Mouse (Mus musculus) forebrain, embryonic 12.5 days (tissue): ENCODE measurements around the gene Zfhx3. TPM values are rescaled to one million over a fixed set of nuclear protein-coding genes. Genes with fewer than 3 reads are reported as not detected.

ENCODE experiments used
- ATAC-seq: fragments of 200-750 bp; cut with Nextera tagmentation; 2 replicates; pipeline ENCODE4 v1.8.0; 2017; ENCODE audit warnings: moderate TSS enrichment; ENCODE audit not compliant: low FRiP score
- H3K27ac ChIP-seq: fragments of 300-500 bp; sonication (generic); 2 replicates; pipeline ENCODE4 v1.5.1; 2016; ENCODE audit warnings: mild to moderate bottlenecking
- H3K27me3 ChIP-seq: fragments of 300-500 bp; sonication (generic); 2 replicates; pipeline ENCODE4 v1.6.1; 2016; ENCODE audit warnings: mild to moderate bottlenecking
- H3K36me3 ChIP-seq: fragments of 300-500 bp; sonication (generic); replicated peaks from 2 replicates; pipeline ENCODE4 v1.6.1; 2016; ENCODE audit warnings: mild to moderate bottlenecking
- H3K4me1 ChIP-seq: fragments of 300-500 bp; sonication (generic); 2 replicates; pipeline ENCODE4 v1.6.1; 2016
- H3K4me2 ChIP-seq: fragments of 300-500 bp; sonication (generic); 2 replicates; pipeline ENCODE4 v1.6.1; 2016; ENCODE audit warnings: mild to moderate bottlenecking, moderate library complexity
- H3K4me3 ChIP-seq: fragments of 300-500 bp; sonication (generic); replicated peaks from 2 replicates; pipeline ENCODE4 v1.5.1; 2016; ENCODE audit warnings: mild to moderate bottlenecking
- H3K9ac ChIP-seq: fragments of 300-500 bp; sonication (generic); 2 replicates; pipeline ENCODE4 v1.6.1; 2016; ENCODE audit warnings: mild to moderate bottlenecking
- H3K9me3 ChIP-seq: fragments of 300-500 bp; sonication (generic); 2 replicates; pipeline ENCODE4 v1.6.1; 2016
- WGBS: fragments of 180-500 bp; shearing (Covaris S2); methylation state at CpG from one replicate; pipeline ENCODE4 v1.1.7; 2016; 5-methylcytosine and 5-hydroxymethylcytosine counted together
- polyA plus RNA-seq: library from polyadenylated mRNA; unstranded; fragments of >200 nt; fragmentation: Nextera tagmentation; extraction: Ambion mirVana; gene quantifications from 2 replicates; pipeline ENCODE4 v1.2.1, GENCODE M21; 2016

The Zfhx3 gene
- polyA plus RNA-seq, 1 experiment from 2014 or later: 30.5 TPM

DNA sequence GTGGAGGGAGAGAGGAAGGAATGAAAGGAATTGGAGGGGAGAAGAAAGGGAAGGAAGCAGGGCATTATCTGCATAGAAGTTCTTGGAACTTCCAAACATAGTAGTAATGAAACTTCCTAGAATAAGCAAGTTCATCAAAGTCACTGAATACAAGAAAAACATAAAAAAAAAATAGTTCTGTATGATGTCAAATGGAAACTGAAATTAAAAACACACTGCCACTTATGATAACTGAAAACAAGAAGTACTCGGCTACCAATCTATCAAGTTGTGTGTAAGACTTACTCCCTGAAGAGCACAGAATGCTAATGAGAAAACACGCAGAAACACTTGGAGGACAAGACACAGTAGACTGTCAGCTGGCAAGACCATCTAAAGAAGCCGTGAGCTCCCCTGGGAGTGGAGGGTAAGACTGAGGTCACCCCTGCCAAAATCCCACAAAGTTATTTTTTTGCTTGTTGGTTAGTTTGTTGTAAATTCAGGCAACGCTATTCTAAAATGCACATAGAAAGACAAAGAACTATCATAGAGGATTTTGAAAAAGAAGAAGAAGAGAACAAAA lies 375.2 kb downstream of the Zfhx3 start:
- no peak for ATAC-seq
- Histone ChIP-seq H3K4me2 (no peak overlapping the region), H3K9me3 (no peaks in the 10 kb centered on the region), H3K36me3 (no peaks in the 10 kb centered on the region), H3K27ac (no peak overlapping the region), H3K9ac (no peak overlapping the region), H3K4me3 (no peak overlapping the region), H3K4me1 (peaks cover 10% of the 10 kb centered on the region), H3K27me3 (no peaks in the 10 kb centered on the region)
- WGBS: 85% methylated on average over 4 of the region's 4 CpGs

DNA sequence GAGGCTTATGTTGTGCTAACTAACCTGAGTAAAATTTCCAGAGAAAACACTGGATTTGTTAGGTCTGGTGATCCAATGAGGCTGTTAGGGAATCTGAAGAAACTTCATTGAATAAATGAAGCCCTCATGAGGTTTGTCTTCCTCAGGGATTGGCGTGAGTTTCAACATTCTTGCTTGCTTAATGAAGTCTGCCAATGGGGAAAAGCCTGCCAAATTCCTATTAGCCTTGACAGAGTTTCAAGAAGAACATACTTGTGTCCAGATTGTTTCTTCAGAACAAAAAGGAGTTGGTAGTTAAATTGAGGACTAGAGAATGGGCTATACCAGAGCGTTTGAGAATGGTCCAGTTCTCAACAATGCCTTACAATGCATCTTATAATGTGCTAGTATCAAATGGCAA lies 385.3 kb downstream of the Zfhx3 start:
- 82% methylated on average over 2 of the region's 2 CpGs for WGBS
- H3K4me1 ChIP-seq: no peaks in the 10 kb centered on the region
- ATAC-seq: no peak

GRCm38 (mm10) chr8:108348352-108348751 lies 405.9 kb downstream of the Zfhx3 start:
- Histone ChIP-seq H3K9me3 (no peaks in the 10 kb centered on the region), H3K36me3 (no peaks in the 10 kb centered on the region), H3K27ac (no peak overlapping the region), H3K4me2 (no peak overlapping the region), H3K4me1 (no peaks in the 10 kb centered on the region; the same call in 1 of the 2 replicates), H3K27me3 (no peaks in the 10 kb centered on the region; the same call in 1 of the 2 replicates), H3K4me3 (no peak overlapping the region), H3K9ac (no peak overlapping the region)
- WGBS: 88% methylated on average over 14 of the region's 14 CpGs
- ATAC-seq: no peak

More for the DNA sequence above, 385.3 kb downstream of the Zfhx3 start:
- Histone ChIP-seq H3K4me2 (no peak overlapping the region), H3K9me3 (no peaks in the 10 kb centered on the region), H3K27ac (no peak overlapping the region), H3K9ac (no peak overlapping the region), H3K27me3 (no peaks in the 10 kb centered on the region), H3K36me3 (no peaks in the 10 kb centered on the region), H3K4me3 (no peak overlapping the region)

DNA sequence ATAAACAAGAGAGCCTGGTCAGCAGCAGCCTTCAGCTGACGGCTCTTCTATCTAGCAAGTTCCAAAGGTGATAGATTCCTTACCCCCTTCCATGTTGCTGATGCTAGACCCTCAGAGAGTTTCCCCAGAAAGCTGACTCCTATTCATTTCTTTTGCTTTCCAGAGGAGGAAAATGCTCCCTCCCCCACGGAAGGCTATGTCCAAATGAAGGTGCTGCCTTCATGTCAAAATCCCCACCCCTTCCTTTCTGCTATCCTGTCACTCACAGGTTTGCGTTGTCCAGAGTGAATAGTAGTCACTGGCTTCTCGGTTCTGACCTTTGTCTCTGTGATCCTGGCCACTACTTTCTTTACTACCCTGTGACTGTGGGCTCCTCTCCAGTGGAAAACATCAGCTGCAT lies 406.3 kb downstream of the Zfhx3 start:
- H3K9ac ChIP-seq: no peak overlapping the region
- no peaks in the 10 kb centered on the region for H3K9me3 ChIP-seq
- no peak overlapping the region for H3K4me3 ChIP-seq
- no peak overlapping the region for H3K4me2 ChIP-seq
- no peaks in the 10 kb centered on the region for H3K36me3 ChIP-seq
- H3K4me1 ChIP-seq: no peaks in the 10 kb centered on the region; the same call in 1 of the 2 replicates
- ATAC-seq: no peak
- 70% methylated on average over 4 of the region's 4 CpGs for WGBS
- no peak overlapping the region for H3K27ac ChIP-seq
- no peaks in the 10 kb centered on the region; the same call in none of the 2 replicates for H3K27me3 ChIP-seq

DNA sequence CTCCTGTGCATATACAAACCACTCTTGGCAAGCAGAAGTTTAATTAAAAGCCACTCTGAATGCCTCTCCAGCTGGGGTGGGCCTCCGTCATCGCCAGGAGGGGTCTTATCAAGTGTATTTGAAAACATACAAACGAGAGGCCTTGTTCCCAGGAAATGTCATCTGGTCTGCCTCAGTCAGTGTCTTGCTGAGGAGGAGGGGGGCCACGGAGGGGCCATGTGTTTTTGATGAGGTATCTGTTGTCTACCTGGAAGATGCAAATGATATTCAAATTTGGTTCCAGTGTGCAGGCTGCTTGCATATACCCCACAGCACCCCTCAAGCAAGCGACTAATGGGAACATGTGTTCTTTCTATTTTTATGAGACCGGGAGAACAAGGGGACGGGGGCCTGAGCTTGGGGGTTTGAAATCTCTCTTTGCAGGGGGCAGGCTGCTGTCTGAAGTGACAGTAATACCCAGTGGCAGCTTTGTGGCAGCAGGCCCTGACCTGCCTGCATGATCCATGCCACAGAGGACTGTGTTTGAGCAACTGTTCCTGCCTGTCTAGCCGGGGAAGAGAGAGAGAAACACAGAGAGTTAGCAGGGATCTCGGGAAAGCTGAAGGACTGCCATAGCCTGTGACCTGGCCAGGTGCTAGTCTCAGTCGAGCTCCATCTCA lies 412.8 kb downstream of the Zfhx3 start:
- H3K9ac ChIP-seq: no peak overlapping the region
- no peak overlapping the region for H3K27ac ChIP-seq
- peaks cover 12% of the 10 kb centered on the region for H3K4me1 ChIP-seq
- H3K4me3 ChIP-seq: no peak overlapping the region
- no peak overlapping the region for H3K4me2 ChIP-seq
- H3K9me3 ChIP-seq: no peaks in the 10 kb centered on the region
- no peak for ATAC-seq
- H3K27me3 ChIP-seq: no peaks in the 10 kb centered on the region; the same call in none of the 2 replicates
- WGBS: 50% methylated on average over 10 of the region's 10 CpGs
- no peaks in the 10 kb centered on the region for H3K36me3 ChIP-seq

DNA sequence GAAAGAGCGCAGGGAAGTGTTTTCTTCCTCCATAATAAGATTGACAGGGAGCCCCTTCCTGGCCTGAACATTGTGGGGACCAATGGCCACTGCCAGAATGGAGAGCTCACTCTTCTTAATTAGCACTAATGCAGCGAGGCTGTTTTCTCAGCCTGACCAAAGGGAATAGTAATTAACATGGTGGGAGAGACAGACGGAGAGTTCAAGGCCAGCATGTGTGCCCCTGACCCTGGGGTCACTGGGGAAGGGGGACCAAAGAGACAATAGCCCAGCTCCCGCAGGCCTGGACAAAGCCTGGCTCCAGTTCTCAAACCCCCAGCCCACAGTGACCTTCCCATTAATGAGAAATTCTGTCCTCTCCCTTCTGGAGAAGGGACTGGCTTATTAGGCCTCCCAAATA lies 419.0 kb downstream of the Zfhx3 start:
- Histone ChIP-seq H3K4me2 (no peak overlapping the region), H3K4me3 (no peak overlapping the region), H3K27me3 (peaks cover 9% of the 10 kb centered on the region), H3K9ac (no peak overlapping the region), H3K9me3 (no peaks in the 10 kb centered on the region), H3K36me3 (no peaks in the 10 kb centered on the region), H3K27ac (0 out of 2 replicates have a peak overlapping the region, but pooled peaks have one; percentile 31), H3K4me1 (peaks cover 22% of the 10 kb centered on the region)
- 13% methylated on average over 4 of the region's 4 CpGs for WGBS
- no peak for ATAC-seq

DNA sequence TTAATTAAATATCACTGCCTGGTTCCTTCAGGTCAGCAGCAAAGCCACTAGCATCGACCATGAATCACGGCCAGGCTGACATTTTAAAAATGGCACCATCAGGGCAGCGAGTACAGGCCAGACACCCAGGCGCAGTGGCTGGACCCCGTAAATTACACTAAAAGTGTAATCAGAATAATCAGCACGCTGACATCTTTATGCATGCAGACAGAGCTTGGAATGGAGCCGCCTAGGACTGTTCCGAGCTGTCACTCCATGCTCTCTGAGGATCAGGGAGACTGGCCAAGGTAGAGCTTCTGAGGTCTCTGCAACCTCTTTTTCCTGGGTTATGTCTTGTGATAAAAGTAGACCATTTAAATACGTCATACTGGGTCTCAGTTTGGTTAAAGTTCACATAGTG lies 420.0 kb downstream of the Zfhx3 start:
- Histone ChIP-seq H3K9ac (no peak overlapping the region), H3K36me3 (no peaks in the 10 kb centered on the region), H3K27me3 (peaks cover 14% of the 10 kb centered on the region), H3K4me2 (no peak overlapping the region), H3K27ac (no peak overlapping the region), H3K4me1 (peaks cover 22% of the 10 kb centered on the region), H3K4me3 (no peak overlapping the region), H3K9me3 (no peaks in the 10 kb centered on the region)
- 84% methylated on average over 9 of the region's 9 CpGs for WGBS
- ATAC-seq: no peak

DNA sequence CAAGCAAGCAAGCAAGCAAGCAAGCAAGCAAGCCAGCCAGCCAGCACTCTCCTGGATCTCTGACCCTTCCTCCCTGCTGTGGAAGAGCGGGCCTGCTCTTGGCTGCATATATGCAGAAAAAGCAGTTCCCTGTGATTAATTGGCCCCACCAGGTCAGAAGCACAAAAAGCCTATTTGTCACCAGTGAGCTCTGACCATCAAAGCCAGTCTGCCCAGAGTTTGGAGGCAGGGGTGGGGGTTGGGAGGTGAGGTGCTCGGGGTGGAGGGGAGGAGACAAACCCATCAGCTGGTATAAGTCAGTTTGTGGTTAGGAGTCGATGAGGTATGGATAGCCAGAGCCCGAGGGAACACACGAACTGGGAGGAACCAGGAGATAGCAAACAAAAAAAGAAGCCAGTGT lies 421.0 kb downstream of the Zfhx3 start:
- Histone ChIP-seq H3K4me1 (peaks cover 22% of the 10 kb centered on the region), H3K4me3 (no peak overlapping the region), H3K27me3 (peaks cover 14% of the 10 kb centered on the region), H3K9me3 (no peaks in the 10 kb centered on the region), H3K36me3 (no peaks in the 10 kb centered on the region), H3K27ac (no peak overlapping the region), H3K9ac (no peak overlapping the region), H3K4me2 (no peak overlapping the region)
- WGBS: 18% methylated on average over 5 of the region's 5 CpGs
- no peak for ATAC-seq

GRCm38 (mm10) chr8:108363856-108364255 lies 421.4 kb downstream of the Zfhx3 start:
- no peak overlapping the region for H3K27ac ChIP-seq
- H3K9ac ChIP-seq: no peak overlapping the region
- WGBS: 70% methylated on average over 8 of the region's 8 CpGs
- no peak for ATAC-seq
- no peaks in the 10 kb centered on the region for H3K36me3 ChIP-seq
- peaks cover 14% of the 10 kb centered on the region for H3K27me3 ChIP-seq
- no peak overlapping the region for H3K4me3 ChIP-seq
- H3K9me3 ChIP-seq: no peaks in the 10 kb centered on the region
- no peak overlapping the region for H3K4me2 ChIP-seq
- H3K4me1 ChIP-seq: peaks cover 22% of the 10 kb centered on the region

GRCm38 (mm10) chr8:108369081-108369480 lies 426.6 kb downstream of the Zfhx3 start:
- no peak overlapping the region for H3K9ac ChIP-seq
- H3K36me3 ChIP-seq: no peaks in the 10 kb centered on the region
- peaks cover 17% of the 10 kb centered on the region for H3K27me3 ChIP-seq
- no peak overlapping the region for H3K27ac ChIP-seq
- WGBS: 25% methylated on average over 6 of the region's 6 CpGs
- H3K4me1 ChIP-seq: peaks cover 14% of the 10 kb centered on the region; the same call in 1 of the 2 replicates
- no peaks in the 10 kb centered on the region for H3K9me3 ChIP-seq
- no peak for ATAC-seq
- no peak overlapping the region for H3K4me2 ChIP-seq
- no peak overlapping the region for H3K4me3 ChIP-seq

GRCm38 (mm10) chr8:108370731-108371130 lies 428.3 kb downstream of the Zfhx3 start:
- Histone ChIP-seq H3K9me3 (no peaks in the 10 kb centered on the region), H3K27me3 (peaks cover 14% of the 10 kb centered on the region), H3K9ac (no peak overlapping the region), H3K27ac (no peak overlapping the region), H3K4me3 (no peak overlapping the region), H3K36me3 (no peaks in the 10 kb centered on the region), H3K4me2 (no peak overlapping the region), H3K4me1 (peaks cover 14% of the 10 kb centered on the region; the same call in 1 of the 2 replicates)
- no peak for ATAC-seq
- 84% methylated on average over 6 of the region's 6 CpGs for WGBS

GRCm38 (mm10) chr8:108373046-108373445 lies 430.6 kb downstream of the Zfhx3 start:
- Histone ChIP-seq H3K9me3 (no peaks in the 10 kb centered on the region), H3K4me1 (peaks cover 14% of the 10 kb centered on the region; the same call in 1 of the 2 replicates), H3K4me3 (no peak overlapping the region), H3K27me3 (0 out of 2 replicates have a peak, but pooled peaks cover 4% of the 10 kb centered on the region), H3K27ac (no peak overlapping the region), H3K36me3 (no peaks in the 10 kb centered on the region), H3K9ac (no peak overlapping the region), H3K4me2 (no peak overlapping the region)
- ATAC-seq: no peak
- 22% methylated on average over 7 of the region's 7 CpGs for WGBS

DNA sequence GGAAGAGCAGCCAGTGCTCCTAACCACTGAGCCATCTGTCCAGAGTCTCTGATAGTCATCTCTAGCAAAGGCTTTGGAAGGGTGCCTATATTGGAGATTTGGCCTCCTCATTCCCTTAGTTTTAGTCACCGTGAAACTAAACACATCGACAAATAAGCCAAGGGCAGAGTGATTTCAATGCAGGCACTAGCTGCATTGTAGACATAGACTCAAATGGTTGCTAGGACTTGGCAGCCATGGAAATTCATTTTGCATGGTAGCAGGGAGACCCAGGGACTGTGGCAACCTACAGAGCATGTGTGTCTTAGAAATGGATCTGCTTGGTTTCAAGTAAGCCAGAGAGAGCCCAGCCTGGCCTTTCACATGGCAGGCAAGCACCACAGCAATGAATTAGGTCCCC lies 435.6 kb downstream of the Zfhx3 start:
- no peaks in the 10 kb centered on the region for H3K27me3 ChIP-seq
- no peaks in the 10 kb centered on the region for H3K9me3 ChIP-seq
- no peak overlapping the region for H3K4me2 ChIP-seq
- H3K9ac ChIP-seq: no peak overlapping the region
- no peak for ATAC-seq
- no peaks in the 10 kb centered on the region for H3K36me3 ChIP-seq
- 91% methylated on average over 2 of the region's 2 CpGs for WGBS
- no peak overlapping the region for H3K27ac ChIP-seq
- H3K4me1 ChIP-seq: peaks cover 4% of the 10 kb centered on the region
- H3K4me3 ChIP-seq: no peak overlapping the region
